14 mouse cellular contexts compared by ENCODE assay signal in genomic region chr7:43544225-43544977, GRCm38 (mm10). TPM values are rescaled to one million over a fixed set of nuclear protein-coding genes. Genes with fewer than 3 reads are reported as not detected.
A peak's percentile ranks its signal among the peaks of the same experiment; 100 is the strongest.
DNase-seq lines count a peak whose midpoint lies in the region; ATAC-seq and TF ChIP-seq lines count a peak whose summit lies in the region.
"Had no signal": no experiment of that assay in that cellular context is flagged by ENCODE, and none has a peak within 500 bp of the region (broad histone marks: within the 10 kb centered on the region; RNA-seq: fewer than 3 reads in every experiment).

Gene Cd33 (minus strand): TSS chr7:43544428.

- H3K4me2 ChIP-seq in midbrain, embryonic 15.5 days, result no peak within 1 kb of the TSS
- H3K4me2 ChIP-seq: intestine, embryonic 15.5 days; limb, embryonic 15.5 days; midbrain, embryonic 12.5 days; neural tube, embryonic 12.5 days had no signal

- no peak for ATAC-seq in midbrain, embryonic 15.5 days (replicated peaks)
- ATAC-seq: intestine, embryonic 15.5 days had no signal

- no peaks in the 10 kb centered on the region for H3K9me3 ChIP-seq in midbrain, embryonic 15.5 days
- H3K9me3 ChIP-seq: intestine, embryonic 15.5 days; limb, embryonic 15.5 days; midbrain, embryonic 12.5 days; neural tube, embryonic 12.5 days had no signal

- no peak within 1 kb of the TSS for H3K4me3 ChIP-seq in layer of hippocampus, adult 2 months
- no peak within 1 kb of the TSS for H3K4me3 ChIP-seq in thymus, adult 2 months (ENCODE audit: control insufficient read depth, insufficient read depth, low read length)
- H3K4me3 ChIP-seq in midbrain, embryonic 15.5 days, result no peak within 1 kb of the TSS
- H3K4me3 ChIP-seq: intestine, embryonic 15.5 days; limb, embryonic 15.5 days; midbrain, embryonic 12.5 days; neural tube, embryonic 12.5 days had no signal

- DNase-seq in layer of hippocampus, adult 2 months (ENCODE audit: low spot score in 2 of 2), result no peak
- no peak for DNase-seq in layer of hippocampus, postnatal 25 days (ENCODE audit: extremely low spot score in 1 of 2, low spot score in 1 of 2)
- DNase-seq in thymus, adult 2 months, result no peak
- DNase-seq in thymus, postnatal 4 days, result no peak
- DNase-seq in lung, postnatal 25 days (ENCODE audit: low spot score), result peak; percentile 23
- no peak for DNase-seq in cerebellum, adult 9-10 months
- DNase-seq: cerebellum, postnatal 25 days; gastrocnemius, postnatal 36 days had no signal

- H3K4me1 ChIP-seq in thymus, adult 2 months (replicated peaks; ENCODE audit: control insufficient read depth, insufficient read depth, low read length), result no peaks in the 10 kb centered on the region
- no peaks in the 10 kb centered on the region for H3K4me1 ChIP-seq in midbrain, embryonic 15.5 days
- H3K4me1 ChIP-seq: intestine, embryonic 15.5 days; limb, embryonic 15.5 days; midbrain, embryonic 12.5 days; neural tube, embryonic 12.5 days had no signal

- H3K27me3 ChIP-seq in thymus, adult 2 months (ENCODE audit: control insufficient read depth, insufficient read depth, low read length), result no peaks in the 10 kb centered on the region
- H3K27me3 ChIP-seq in midbrain, embryonic 15.5 days (replicated peaks), result no peaks in the 10 kb centered on the region
- H3K27me3 ChIP-seq: intestine, embryonic 15.5 days; limb, embryonic 15.5 days; midbrain, embryonic 12.5 days; neural tube, embryonic 12.5 days had no signal

- no peaks in the 10 kb centered on the region for H3K36me3 ChIP-seq in thymus, adult 2 months (ENCODE audit: control insufficient read depth, insufficient read depth, low read length)
- no peaks in the 10 kb centered on the region for H3K36me3 ChIP-seq in midbrain, embryonic 15.5 days (replicated peaks)
- H3K36me3 ChIP-seq: intestine, embryonic 15.5 days; limb, embryonic 15.5 days; midbrain, embryonic 12.5 days; neural tube, embryonic 12.5 days had no signal

- H3K27ac ChIP-seq in layer of hippocampus, adult 2 months, result peak within 1 kb of the TSS; percentile 25; the same call in 1 of the 2 replicates
- H3K27ac ChIP-seq in thymus, adult 2 months (ENCODE audit: control insufficient read depth, insufficient read depth, low read length), result no peak within 1 kb of the TSS
- no peak within 1 kb of the TSS for H3K27ac ChIP-seq in midbrain, embryonic 15.5 days
- H3K27ac ChIP-seq: intestine, embryonic 15.5 days; kidney, postnatal 0 days; limb, embryonic 15.5 days; midbrain, embryonic 12.5 days; neural tube, embryonic 12.5 days had no signal

- TF ChIP-seq POLR2A in thymus, adult 2 months (IDR thresholded peaks at IDR 0.05; ENCODE audit: control insufficient read depth, extremely low read depth, insufficient read depth, low read length, poor library complexity), result no peak

- 71% methylated on average over 7 of the region's 7 CpGs for WGBS in thymus, adult 2 months
- WGBS in midbrain, embryonic 15.5 days, result 81% methylated on average over 7 of the region's 7 CpGs

- no peak within 1 kb of the TSS for H3K9ac ChIP-seq in midbrain, embryonic 15.5 days
- H3K9ac ChIP-seq: intestine, embryonic 15.5 days; limb, embryonic 15.5 days; midbrain, embryonic 12.5 days; neural tube, embryonic 12.5 days had no signal

- no peak for TF ChIP-seq CTCF in layer of hippocampus, adult 2 months (conservative IDR thresholded peaks at IDR 0.05)
- no peak for TF ChIP-seq CTCF in thymus, adult 2 months (IDR thresholded peaks at IDR 0.05; ENCODE audit: borderline replicate concordance, control insufficient read depth, extremely low read depth, insufficient read depth, low read length, poor library complexity)

RNA-seq across cellular contexts. Expression of gene Cd33, which starts in this region (rescaled TPM):
- 1 to 10 TPM; 3.5 to 5.7 TPM for total RNA-seq in layer of hippocampus, adult 2 months (2021)
- total RNA-seq in layer of hippocampus, postnatal 25 days (2021), result 1 to 10 TPM; 3.2 to 5.7 TPM
- 12.3 and 15.8 TPM in 2 replicates for polyA plus RNA-seq in thymus, adult 2 months (2012; rRNA removed)
- 0.41 and 0.95 TPM in 2 replicates for polyA plus RNA-seq in midbrain, embryonic 15.5 days (2015; fragmentation: Nextera tagmentation; extraction: Ambion mirVana)
